Mouse (Mus musculus): ENCODE results near the gene Tbc1d2b. TPM values are rescaled to one million over a fixed set of nuclear protein-coding genes. Genes with fewer than 3 reads are reported as not detected.
A peak's percentile ranks its signal among the peaks of the same experiment; 100 is the strongest.

The Tbc1d2b gene
- total RNA-seq (2014; fragmentation: Nextera tagmentation) = 0.90 TPM in 1 of 2 replicates, not detected in the other
- total RNA-seq (2017) = 0.22 and 0.29 TPM in 2 replicates
- polyA plus RNA-seq (2012) = 0.09 and 0.11 TPM in 2 replicates

DNA sequence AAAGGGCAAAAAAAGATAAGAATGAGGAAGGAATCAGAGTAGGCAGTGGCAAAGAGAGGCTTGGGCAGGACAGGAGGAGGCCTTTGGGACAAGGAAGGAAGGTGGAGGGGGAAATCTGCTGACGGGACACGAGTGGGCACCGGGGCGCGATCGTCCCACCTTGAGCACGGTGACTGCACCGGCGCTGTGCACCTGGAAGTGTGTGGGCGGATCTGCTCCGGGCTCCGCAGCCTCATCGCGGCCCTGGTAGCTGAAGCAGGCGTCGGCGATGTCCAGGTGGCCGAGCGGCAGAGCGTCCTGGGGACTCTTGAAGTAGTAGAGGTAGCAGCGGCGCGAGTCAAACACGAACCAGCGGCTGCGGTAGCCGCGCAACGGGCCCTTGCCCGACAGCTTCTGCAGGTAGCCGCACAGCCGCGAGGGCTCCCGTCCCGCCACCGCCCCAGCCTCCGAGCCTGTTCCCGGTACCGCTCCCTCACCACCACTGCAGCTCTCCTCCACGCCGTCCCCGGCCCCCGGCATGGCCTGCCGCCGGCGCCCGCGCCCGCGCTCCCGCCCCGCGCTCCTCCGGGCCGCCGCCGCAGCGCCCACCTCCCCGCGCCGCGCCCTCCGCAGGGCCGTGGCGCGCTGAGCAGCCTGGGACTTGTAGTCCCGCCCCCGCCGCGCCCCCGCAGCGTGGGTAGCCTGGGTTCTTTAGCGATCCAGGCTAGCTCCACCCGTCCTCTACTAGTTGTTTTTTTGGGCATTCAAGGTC is at the start of gene Tbc1d2b:
Gene Tbc1d2b, minus strand, starts transcription at position 612 of the 751 bp plus-strand sequence.
- peaks cover 22% of the 10 kb centered on the region for H3K9me3 ChIP-seq (replicated peaks)
- H3K4me1 ChIP-seq (ENCODE audit: insufficient read depth, low read depth, low read length) = peaks cover 3% of the 10 kb centered on the region; the same call in 1 of the 2 replicates
- ATAC-seq (ENCODE audit: extremely low read depth, insufficient number of reproducible peaks, low FRiP score, poor library complexity, severe bottlenecking) (no peak), DNase-seq (ENCODE audit: low spot score) (no peak)
- TF ChIP-seq TAL1 (conservative IDR thresholded peaks at IDR 0.05; ENCODE audit: low read depth, low read length) (no peak), GATA2 (IDR thresholded peaks at IDR 0.05; ENCODE audit: borderline replicate concordance, low read depth, low read length) (no peak), POLR2AphosphoS5 (IDR thresholded peaks at IDR 0.05; ENCODE audit: insufficient replicate concordance, low read depth, low read length) (no peak), CTCF (IDR thresholded peaks at IDR 0.05; ENCODE audit: low read depth, low read length) (no peak), GATA1 (IDR thresholded peaks at IDR 0.05; ENCODE audit: borderline replicate concordance, low read length) (no peak)
- peak within 1 kb of the TSS; percentile 70 for H3K4me3 ChIP-seq (ENCODE audit: low read depth, low read length)
- no peaks in the 10 kb centered on the region for H3K27me3 ChIP-seq (ENCODE audit: insufficient read depth, low read length)
- no peaks in the 10 kb centered on the region for H3K36me3 ChIP-seq (replicated peaks)

DNA sequence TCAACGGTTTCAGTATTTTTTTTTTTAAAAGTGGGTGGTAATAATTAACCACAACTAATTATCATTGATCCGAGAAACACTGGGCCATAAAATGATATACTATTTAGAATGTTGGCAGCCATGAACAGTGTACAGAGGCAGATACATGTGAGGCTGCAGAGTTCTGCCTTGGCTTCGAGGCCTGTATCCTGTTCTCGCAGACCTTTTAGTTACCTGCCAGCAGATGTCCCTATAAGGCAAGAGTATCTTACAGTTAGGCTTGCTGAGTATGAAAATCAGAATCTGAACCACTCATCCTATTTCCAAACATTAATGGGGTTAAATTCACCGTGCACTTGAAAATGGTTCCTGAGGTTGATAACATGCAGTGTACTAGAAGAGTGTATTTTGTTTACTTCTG is 45.7 kb upstream of the Tbc1d2b start:
- DNase-seq (ENCODE audit: low spot score) (no peak), ATAC-seq (ENCODE audit: extremely low read depth, insufficient number of reproducible peaks, low FRiP score, poor library complexity, severe bottlenecking) (no peak)
- TF ChIP-seq TAL1 (conservative IDR thresholded peaks at IDR 0.05; ENCODE audit: low read depth, low read length) (no peak), CTCF (IDR thresholded peaks at IDR 0.05; ENCODE audit: low read depth, low read length) (no peak), POLR2AphosphoS5 (IDR thresholded peaks at IDR 0.05; ENCODE audit: insufficient replicate concordance, low read depth, low read length) (no peak), GATA2 (IDR thresholded peaks at IDR 0.05; ENCODE audit: borderline replicate concordance, low read depth, low read length) (no peak)
- Histone ChIP-seq H3K9me3 (replicated peaks) (0 out of 2 replicates have a peak, but pooled peaks cover 3% of the 10 kb centered on the region), H3K27me3 (ENCODE audit: insufficient read depth, low read length) (no peaks in the 10 kb centered on the region), H3K4me1 (ENCODE audit: insufficient read depth, low read depth, low read length) (no peaks in the 10 kb centered on the region), H3K36me3 (replicated peaks) (no peaks in the 10 kb centered on the region), H3K4me3 (ENCODE audit: low read depth, low read length) (no peak overlapping the region)

DNA sequence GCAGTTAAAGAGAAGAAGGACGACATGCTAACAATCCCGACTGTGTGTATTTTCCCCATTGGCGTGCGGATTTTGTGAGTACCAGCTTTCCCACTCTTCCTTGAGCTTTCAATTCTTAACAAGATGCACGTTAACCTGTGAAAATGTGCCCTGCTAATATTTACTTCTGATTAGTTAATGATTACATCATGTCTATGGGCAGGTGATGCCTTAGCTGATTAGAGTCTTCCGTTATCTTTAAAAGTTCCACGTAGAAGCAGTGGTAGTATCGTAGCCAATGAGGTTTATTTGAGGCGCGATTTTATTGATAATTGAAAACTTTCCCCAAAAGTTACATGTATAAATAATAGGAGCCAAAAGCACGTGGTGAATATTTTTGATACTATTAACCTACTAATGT is 45.1 kb upstream of the Tbc1d2b start:
- no peak for DNase-seq (ENCODE audit: low spot score)
- Histone ChIP-seq H3K27me3 (ENCODE audit: insufficient read depth, low read length) (no peaks in the 10 kb centered on the region), H3K4me1 (ENCODE audit: insufficient read depth, low read depth, low read length) (no peaks in the 10 kb centered on the region), H3K9me3 (replicated peaks) (0 out of 2 replicates have a peak, but pooled peaks cover 3% of the 10 kb centered on the region), H3K4me3 (ENCODE audit: low read depth, low read length) (no peak overlapping the region), H3K36me3 (replicated peaks) (no peaks in the 10 kb centered on the region)
- no peak for ATAC-seq (ENCODE audit: extremely low read depth, insufficient number of reproducible peaks, low FRiP score, poor library complexity, severe bottlenecking)
- TF ChIP-seq GATA2 (IDR thresholded peaks at IDR 0.05; ENCODE audit: borderline replicate concordance, low read depth, low read length) = no peak
- no peak for TF ChIP-seq POLR2AphosphoS5 (IDR thresholded peaks at IDR 0.05; ENCODE audit: insufficient replicate concordance, low read depth, low read length)
- no peak for TF ChIP-seq CTCF (IDR thresholded peaks at IDR 0.05; ENCODE audit: low read depth, low read length)
- no peak for TF ChIP-seq GATA1 (IDR thresholded peaks at IDR 0.05; ENCODE audit: borderline replicate concordance, low read length)
- TF ChIP-seq TAL1 (conservative IDR thresholded peaks at IDR 0.05; ENCODE audit: low read depth, low read length) = no peak

DNA sequence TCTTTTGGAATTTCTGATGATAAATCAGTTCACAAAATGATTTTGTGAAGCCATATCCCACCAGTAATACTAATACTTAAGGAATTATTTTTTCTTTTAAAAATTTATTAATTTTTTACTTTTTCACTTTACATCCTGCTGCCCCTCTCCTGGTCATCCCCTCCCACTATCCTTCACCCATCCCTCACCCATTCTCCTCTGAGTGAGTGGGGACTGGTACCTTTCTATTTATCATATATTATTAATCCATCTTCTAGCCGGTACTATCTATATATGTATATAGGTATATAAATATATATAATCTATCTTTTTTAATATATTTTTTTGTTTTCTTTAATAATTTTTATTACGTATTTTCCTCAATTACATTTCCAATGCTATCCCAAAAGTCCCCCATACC is 33.6 kb upstream of the Tbc1d2b start:
- ATAC-seq (ENCODE audit: extremely low read depth, insufficient number of reproducible peaks, low FRiP score, poor library complexity, severe bottlenecking) = no peak
- no peaks in the 10 kb centered on the region for H3K27me3 ChIP-seq (ENCODE audit: insufficient read depth, low read length)
- peaks cover 7% of the 10 kb centered on the region for H3K9me3 ChIP-seq (replicated peaks)
- no peaks in the 10 kb centered on the region for H3K36me3 ChIP-seq (replicated peaks)
- no peak for DNase-seq (ENCODE audit: low spot score)
- H3K4me1 ChIP-seq (ENCODE audit: insufficient read depth, low read depth, low read length) = no peaks in the 10 kb centered on the region
- H3K4me3 ChIP-seq (ENCODE audit: low read depth, low read length) = no peak overlapping the region
- TF ChIP-seq CTCF (IDR thresholded peaks at IDR 0.05; ENCODE audit: low read depth, low read length) (no peak), TAL1 (conservative IDR thresholded peaks at IDR 0.05; ENCODE audit: low read depth, low read length) (no peak), POLR2AphosphoS5 (IDR thresholded peaks at IDR 0.05; ENCODE audit: insufficient replicate concordance, low read depth, low read length) (no peak), GATA1 (IDR thresholded peaks at IDR 0.05; ENCODE audit: borderline replicate concordance, low read length) (no peak), GATA2 (IDR thresholded peaks at IDR 0.05; ENCODE audit: borderline replicate concordance, low read depth, low read length) (no peak)

DNA sequence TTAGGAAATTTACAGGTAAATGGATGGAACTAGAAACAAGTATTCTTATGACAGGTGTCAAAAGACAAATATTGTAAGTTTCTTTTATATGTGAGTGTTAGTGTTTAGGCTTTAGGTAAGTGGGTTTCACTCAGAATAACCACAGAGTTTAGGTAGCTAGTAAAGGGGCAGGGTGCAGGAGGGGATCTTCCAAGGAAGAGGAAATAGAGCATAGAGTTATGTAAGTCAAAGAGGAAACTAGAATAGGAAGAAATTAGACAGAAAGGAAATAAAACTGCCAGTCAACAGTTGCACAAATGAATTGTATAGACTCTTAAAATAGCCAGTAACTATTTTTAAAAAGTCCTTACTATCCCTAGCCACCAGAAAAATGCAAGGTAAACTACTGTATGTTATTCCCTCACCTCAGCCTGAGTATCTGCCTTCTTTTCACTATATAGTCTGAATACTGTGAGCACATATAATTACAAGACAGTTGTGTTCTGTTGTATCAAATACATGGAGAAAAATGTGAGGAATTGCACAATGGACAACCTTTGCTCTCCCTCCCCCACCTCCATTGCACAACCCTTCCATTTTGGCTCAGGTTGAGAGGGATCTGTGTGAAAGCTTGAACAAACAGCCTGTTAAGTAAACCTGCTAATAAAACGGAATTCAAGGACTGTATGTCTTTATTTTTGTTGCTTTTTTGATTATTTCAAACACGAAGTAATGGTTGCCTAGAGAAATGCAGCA is 32.7 kb upstream of the Tbc1d2b start:
- H3K9me3 ChIP-seq (replicated peaks) = peaks cover 7% of the 10 kb centered on the region
- DNase-seq (ENCODE audit: low spot score) = no peak
- no peaks in the 10 kb centered on the region for H3K4me1 ChIP-seq (ENCODE audit: insufficient read depth, low read depth, low read length)
- no peaks in the 10 kb centered on the region for H3K36me3 ChIP-seq (replicated peaks)
- no peak overlapping the region for H3K4me3 ChIP-seq (ENCODE audit: low read depth, low read length)
- H3K27me3 ChIP-seq (ENCODE audit: insufficient read depth, low read length) = no peaks in the 10 kb centered on the region
- ATAC-seq (ENCODE audit: extremely low read depth, insufficient number of reproducible peaks, low FRiP score, poor library complexity, severe bottlenecking) = no peak
- TF ChIP-seq POLR2AphosphoS5 (IDR thresholded peaks at IDR 0.05; ENCODE audit: insufficient replicate concordance, low read depth, low read length) = no peak
- TF ChIP-seq GATA1 (IDR thresholded peaks at IDR 0.05; ENCODE audit: borderline replicate concordance, low read length) = no peak
- no peak for TF ChIP-seq GATA2 (IDR thresholded peaks at IDR 0.05; ENCODE audit: borderline replicate concordance, low read depth, low read length)
- no peak for TF ChIP-seq CTCF (IDR thresholded peaks at IDR 0.05; ENCODE audit: low read depth, low read length)
- no peak for TF ChIP-seq TAL1 (conservative IDR thresholded peaks at IDR 0.05; ENCODE audit: low read depth, low read length)

DNA sequence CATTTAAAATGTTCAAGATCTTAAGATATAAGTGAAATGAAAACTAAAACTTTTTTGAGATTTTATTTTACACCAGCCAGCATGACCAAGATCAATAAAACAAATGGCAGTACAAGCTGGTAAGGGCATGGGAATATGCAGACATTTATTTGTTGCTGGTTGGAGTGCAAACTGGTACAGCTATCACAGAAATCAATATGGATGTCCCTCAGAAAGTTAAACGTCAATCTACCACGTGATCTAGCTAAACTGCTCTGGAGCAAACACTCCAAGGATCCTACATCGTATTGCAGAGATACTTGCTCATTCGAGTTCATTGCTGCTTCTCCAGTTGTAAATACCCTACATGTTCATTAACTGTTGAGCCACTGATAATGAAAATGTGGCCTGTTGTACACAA is 32.1 kb upstream of the Tbc1d2b start:
- H3K27me3 ChIP-seq (ENCODE audit: insufficient read depth, low read length) = no peaks in the 10 kb centered on the region
- H3K36me3 ChIP-seq (replicated peaks) = no peaks in the 10 kb centered on the region
- no peak for DNase-seq (ENCODE audit: low spot score)
- H3K4me3 ChIP-seq (ENCODE audit: low read depth, low read length) = no peak overlapping the region
- ATAC-seq (ENCODE audit: extremely low read depth, insufficient number of reproducible peaks, low FRiP score, poor library complexity, severe bottlenecking) = no peak
- H3K9me3 ChIP-seq (replicated peaks) = peaks cover 7% of the 10 kb centered on the region
- no peak for TF ChIP-seq POLR2AphosphoS5 (IDR thresholded peaks at IDR 0.05; ENCODE audit: insufficient replicate concordance, low read depth, low read length)
- no peak for TF ChIP-seq GATA2 (IDR thresholded peaks at IDR 0.05; ENCODE audit: borderline replicate concordance, low read depth, low read length)
- no peak for TF ChIP-seq GATA1 (IDR thresholded peaks at IDR 0.05; ENCODE audit: borderline replicate concordance, low read length)
- no peak for TF ChIP-seq CTCF (IDR thresholded peaks at IDR 0.05; ENCODE audit: low read depth, low read length)
- no peak for TF ChIP-seq TAL1 (conservative IDR thresholded peaks at IDR 0.05; ENCODE audit: low read depth, low read length)
- no peaks in the 10 kb centered on the region for H3K4me1 ChIP-seq (ENCODE audit: insufficient read depth, low read depth, low read length)

All from G1E (cell line).